Mouse (Mus musculus): ENCODE measurements around the gene Actg1.

The Actg1 gene

DNA sequence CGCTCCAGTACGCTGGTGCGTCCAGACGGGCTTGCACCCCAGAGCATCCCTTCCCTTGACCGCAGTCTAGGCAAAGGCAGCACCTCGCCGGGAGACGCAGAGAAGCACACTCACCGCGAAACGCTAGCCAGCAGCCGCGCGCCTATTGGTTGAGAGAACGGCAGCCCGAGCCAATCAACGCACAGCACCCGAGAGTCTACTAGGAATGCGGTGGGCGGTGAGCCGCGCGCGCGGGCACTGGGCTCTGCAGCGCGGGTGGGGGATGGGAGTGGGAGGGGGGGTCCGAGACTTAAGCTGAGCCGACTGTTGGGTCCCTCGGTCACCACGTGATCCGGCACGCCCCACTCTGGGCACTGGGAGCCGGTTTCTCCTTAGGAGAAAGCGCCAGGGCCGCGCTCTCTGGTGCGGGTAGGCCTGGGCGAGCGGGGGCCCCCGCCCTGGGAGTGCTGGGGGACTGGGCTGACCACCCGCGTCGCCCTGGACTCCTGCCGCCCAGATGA lies 37.5 kb downstream of the Actg1 start:
- peak; percentile 83 for DNase-seq (ENCODE audit: low read depth)

DNA sequence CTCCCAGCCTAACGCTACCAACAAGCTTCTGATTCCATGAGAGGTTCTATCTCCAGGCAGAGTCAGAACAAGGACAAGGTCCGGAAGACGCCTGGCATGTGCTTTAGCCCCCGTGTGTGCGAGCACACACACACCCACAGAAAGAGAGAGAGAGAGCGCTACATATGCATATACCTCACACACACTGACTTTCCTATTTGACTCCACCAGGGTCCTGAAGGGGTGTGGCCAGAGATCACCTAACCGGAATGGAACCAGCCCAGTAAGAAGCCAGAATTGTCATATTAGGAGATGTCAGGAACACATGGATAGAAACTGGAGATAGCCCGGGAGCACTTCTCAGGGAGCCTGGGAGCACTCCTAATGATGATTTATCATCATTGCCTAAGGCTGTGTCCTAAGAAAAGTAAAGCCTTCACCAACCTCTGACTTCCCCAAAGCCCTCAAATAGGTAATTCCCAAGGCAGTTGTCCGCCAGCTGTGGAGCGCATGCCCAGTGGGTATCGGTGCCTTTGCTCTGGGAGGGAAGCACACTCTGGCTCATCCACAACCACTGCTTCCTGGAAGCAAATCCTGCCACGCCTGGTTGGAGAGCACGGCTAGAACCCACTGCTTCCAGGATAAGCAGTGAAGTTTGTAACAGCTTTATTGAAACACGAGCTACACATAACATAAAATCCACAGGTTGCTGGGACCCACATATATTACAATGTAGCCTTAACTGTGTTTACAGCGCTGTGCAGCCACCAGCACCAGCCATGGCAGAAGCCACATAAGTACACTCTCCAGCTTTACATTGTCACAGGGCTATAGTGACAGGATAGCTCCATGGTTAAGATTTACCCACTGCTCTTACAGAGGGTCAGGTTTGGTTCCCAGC lies 39.7 kb downstream of the Actg1 start:
- no peak for DNase-seq (ENCODE audit: low read depth)

DNA sequence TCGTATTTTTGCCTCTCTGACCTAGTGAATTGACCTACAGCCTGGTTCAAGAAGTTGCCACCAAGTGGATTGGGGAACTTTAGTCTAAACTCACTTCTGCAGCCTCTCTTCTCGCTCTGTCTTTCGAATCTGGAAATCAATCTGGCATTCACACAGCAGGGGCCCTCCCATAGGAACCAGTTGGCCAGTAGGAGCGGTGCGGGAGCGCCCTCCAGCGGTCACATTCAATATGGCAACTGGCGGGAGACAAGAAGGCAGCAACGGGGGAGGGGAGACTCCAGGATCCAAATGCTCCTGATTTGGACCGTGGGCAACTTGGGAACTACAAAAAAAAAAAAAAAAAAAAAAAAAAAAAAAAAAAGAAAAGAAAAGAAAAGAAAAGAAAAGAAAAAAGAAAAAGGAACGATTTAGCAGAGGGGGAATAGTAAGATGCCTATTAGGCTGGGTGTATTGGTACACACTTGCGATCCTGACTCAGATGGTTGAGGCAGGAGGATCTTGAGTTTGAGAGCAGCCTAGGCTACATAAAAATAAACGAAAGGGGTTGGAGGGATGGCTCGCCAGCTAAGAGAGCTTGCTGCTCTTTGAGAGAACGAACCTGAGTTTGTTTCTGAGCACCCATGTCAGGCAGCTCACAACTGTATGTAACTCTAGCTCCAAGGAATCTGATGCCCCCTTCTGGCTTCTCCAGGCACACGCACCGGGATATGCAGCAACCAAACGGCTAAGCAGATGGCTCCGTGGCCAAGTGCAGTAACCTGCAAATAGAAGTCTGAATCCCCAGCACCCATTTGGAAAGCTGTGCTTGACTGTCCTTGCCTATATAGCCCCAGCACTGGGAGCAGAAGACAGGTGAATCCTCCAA lies 40.5 kb downstream of the Actg1 start:
- peak; percentile 71 for DNase-seq (ENCODE audit: low read depth)

DNA sequence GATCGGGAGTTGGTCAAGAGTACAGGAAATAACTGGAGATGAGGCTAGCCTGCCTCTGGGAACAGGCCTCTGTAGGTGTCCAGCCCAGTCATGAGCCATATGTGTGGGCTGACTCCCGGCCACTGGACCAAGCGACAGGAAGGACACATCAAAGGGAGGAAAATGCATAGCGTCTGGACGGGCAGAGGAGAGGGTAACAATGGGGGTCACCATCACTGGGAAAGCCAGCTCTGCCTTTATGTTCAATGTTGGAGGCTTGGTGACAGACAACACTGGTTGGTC lies 41.3 kb downstream of the Actg1 start:
- no peak for DNase-seq (ENCODE audit: low read depth)

DNA sequence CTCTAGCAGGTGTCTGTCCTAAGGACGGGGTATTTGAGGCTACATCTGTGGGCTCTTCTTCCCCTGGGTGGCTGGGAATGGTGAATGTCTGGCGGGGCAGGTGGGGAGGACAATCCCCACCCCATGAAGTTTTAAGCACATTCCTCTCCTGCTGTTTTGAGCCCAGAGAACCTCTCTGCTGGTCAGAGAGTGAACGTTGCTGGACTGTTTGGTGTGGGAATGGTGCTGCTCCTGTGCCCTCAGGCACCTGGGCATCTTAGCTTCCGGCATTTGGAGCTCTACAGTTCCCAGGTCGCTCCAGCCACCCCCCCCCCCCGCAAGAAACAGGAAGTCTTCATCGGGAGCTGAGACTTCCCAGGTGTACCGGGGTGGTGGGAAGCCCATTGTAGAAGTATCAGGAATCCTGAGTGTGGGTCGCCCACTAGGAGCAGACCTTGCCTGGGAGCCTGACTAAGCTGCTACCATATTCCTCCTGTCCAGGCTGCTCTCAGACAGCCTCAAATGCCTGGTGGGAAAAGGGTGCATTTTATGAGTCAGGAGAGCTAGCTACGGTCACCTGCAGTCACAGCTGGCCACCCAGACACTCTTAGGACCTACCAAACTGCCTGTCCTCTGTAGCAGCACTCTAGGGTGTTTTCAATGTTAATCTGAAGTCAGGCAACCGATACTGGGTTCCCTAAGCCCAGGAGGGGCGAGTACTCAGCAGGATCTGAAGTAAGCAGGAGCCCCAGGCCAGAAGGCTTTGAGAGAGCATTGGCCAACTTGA lies 41.8 kb downstream of the Actg1 start:
- DNase-seq (ENCODE audit: low read depth): no peak

DNA sequence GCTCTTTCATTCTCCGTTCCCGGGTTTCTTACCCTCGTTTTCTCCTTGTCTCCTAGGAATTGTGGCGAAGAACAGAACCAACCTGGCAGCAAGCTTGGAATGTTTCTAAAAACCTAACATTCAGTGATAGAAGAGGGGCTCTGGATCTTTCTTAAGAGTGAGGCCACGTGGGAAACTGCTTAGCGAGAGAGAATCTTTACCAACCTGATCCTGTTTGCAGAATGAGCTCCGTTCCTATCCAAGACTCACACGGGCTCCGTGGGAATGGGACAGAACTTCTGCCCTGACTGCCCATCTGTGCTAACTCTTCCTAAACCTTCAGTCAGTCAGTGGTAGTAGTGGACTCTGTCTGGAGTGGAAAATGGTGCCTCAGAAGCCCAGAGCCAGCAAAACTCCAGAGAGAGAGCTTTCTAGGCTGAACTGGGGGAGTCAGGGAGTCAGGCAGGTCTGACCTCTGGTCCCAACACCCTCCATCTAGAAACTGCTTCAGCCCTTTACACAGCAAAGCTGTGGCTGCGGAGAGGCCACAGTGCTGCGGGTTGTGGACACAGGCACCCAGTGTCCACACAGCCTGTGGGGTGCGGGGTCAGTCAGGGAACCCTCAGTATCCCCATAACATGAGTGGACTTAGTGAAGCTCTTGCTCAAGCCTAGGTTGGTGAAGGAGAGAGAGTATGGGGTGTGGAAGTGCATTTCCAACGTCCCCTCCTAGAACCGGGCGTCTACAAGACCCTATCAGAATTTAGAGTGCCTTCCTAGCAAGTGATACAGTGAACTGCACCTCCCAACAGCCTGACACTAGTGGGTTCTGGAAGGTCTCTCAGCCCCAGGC lies 42.6 kb downstream of the Actg1 start:
- DNase-seq (ENCODE audit: low read depth): no peak

DNA sequence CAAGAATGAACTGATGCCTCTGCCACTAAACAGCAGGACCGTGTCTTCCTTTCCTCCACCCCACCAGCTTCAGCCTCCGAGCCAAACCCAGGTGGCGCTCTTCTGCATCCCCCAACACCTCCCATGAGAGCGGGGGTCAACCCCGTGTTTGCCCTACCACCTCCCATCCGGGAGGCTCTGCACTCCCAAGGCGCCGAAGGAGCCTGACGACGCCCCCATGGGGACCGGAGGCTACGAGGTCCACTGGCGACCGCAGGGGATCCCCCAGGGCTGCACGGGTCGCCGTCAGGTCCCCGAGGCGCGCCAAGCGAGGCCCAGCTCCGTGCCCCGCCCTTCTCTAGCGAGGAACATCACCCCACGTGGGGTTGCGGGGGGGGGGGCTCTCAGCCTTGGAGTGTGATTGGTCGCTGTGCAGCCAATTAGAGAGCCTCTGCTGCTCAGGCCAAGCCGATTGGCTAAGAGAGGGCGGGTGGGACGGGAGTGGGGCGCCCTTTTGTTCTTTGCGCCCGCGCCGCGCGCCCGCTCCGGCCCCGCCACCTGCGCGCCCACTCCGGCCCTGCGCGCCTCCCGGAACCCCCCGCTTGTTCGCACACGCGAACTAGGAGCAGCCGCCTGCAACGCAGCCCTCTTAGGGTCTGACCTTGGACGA lies 43.3 kb downstream of the Actg1 start:
- peak; percentile 97 for DNase-seq (ENCODE audit: low read depth)

DNA sequence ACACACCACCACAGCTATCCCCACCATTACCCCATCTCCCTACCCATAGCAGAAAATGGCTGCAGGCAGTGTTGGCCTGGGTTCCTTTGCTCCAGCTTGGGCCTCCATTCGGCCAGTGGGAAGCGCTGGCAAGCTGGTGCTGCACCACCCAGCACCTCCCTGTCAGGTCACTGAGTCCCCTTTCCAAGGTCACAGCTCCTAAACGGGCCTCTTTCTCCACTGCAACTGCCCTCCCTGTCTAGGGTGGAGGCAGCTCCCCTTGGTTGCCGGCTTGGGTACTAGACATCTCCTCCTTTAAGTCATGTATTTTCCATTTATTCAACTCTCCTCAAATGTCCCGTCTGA lies 44.0 kb downstream of the Actg1 start:
- DNase-seq (ENCODE audit: low read depth): no peak

DNA sequence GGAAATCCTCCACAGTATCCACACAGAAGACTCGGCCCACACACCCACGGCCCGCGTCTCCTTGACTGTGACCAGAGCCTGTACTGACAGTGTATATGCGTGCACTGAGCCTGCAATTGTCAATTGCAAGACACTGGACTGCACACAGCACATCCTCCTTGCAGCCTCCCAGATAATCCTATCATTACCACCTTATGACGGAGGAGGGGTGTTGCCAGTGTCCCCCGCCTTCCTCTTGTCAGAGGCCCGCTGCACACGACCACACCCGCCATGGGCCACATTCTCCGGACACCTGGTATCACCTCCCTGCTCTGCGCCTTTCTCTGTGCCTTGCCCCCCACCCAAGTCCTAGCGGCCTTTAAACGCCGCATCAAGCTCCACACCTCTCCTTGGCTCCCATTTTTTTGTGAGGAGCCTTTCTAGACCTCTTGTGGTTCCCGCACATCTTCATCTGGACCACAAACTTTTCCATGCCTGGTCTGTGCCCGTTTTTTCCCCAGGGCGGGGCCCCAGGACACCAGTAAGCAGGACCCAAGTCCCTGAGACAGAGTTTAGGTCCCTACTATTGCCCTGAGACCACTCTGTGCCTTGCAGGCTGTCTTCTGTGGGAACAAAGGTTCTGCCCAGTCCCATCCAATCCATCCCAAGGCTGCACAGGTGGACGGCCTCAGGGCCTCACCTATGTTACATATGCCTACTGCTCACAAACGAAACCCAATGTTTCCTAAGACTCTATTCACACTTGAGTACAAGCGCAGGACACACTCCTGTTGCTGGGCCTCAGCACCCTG lies 44.6 kb downstream of the Actg1 start:
- DNase-seq (ENCODE audit: low read depth): no peak

DNA sequence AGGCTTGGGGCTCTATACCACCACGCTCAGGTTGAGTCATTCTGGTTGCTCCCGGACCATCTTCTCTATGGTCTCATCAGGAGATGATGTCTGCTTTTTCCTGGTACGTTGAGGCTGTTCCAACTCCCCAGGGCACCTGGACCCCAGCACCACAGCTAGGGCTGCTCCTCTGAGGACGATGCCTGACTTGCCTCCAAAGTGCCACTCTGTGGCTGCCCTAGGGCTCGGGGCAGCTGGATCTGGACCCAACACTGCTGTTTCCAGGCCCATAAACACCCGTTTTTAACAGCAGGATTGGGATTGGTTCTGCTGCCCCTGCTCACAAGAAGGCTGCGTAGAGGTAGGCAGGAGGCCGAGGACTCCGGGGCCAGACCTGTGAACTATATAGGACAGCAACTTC lies 45.2 kb downstream of the Actg1 start:
- no peak for DNase-seq (ENCODE audit: low read depth)

DNA sequence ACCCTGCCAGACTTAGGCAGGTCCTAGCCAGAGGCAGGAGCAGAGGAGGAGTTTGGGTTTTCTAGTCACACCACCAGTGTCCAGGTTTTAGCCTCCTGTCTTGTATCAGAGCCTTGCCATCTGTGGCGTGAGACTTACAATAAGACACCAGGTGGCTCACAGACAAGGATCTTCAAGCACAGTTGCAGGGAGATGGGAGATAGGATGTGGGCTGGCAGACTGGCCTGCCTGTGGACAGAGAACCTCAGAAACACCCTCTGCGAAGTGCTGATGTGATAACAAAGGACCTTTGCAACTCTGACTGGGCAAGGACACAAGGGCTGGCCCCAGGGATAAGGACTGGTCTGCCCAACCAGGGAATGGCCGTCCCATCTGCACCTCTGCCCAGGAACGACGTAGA lies 48.9 kb downstream of the Actg1 start:
- no peak for DNase-seq (ENCODE audit: low read depth)

DNA sequence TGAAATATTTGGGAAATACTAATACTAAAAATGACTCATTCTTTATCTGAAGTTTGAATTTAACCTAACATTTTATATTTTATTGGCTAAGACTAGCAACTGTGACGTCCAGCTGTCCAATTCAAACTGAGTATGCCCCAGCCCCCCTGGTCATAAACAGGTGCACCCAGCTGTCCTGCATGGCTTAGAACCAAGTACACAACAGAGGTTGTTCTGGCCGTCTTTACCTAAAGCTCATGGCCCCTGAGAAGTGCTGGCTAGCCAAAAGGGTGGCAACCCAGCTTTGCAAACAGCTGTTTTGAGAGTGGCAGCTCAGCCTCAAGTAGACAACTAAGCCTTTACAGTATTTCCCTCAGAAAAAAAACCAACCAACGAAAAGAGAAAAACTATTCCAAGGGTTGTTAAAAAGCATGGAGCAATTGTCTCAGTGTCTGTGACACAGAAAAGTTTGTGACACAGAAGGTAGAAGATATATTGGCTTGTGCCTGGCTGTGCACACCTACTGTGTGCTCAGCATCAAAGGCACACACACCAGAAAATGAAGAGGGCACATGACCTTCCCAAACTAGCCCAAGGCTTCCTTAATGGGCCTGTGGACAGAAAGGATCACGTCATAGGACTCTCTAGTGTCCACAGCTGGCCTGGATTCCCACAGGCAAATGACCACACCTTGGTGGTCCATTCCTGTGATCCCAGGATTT lies 49.8 kb downstream of the Actg1 start:
- no peak for DNase-seq (ENCODE audit: low read depth)

DNA sequence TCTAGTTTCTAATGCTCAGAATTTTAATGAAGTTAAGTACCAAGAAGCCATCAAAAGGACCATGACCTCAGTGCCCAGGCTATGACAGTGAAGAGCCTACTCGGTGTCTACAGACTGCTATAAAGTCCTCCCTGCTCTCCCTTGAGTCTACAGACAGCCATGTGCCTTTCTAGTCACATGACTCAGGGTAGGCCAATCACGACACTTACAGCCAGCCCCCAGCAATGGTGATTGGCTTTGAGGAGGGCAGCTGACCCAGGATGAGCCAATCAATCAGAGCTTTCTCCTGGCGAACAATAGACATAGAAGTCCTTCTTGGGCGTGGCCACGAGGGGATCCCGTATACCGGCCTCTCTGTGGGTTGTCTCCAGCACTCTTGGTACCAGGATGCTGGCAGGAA lies 50.6 kb downstream of the Actg1 start:
- DNase-seq (ENCODE audit: low read depth): no peak

DNA sequence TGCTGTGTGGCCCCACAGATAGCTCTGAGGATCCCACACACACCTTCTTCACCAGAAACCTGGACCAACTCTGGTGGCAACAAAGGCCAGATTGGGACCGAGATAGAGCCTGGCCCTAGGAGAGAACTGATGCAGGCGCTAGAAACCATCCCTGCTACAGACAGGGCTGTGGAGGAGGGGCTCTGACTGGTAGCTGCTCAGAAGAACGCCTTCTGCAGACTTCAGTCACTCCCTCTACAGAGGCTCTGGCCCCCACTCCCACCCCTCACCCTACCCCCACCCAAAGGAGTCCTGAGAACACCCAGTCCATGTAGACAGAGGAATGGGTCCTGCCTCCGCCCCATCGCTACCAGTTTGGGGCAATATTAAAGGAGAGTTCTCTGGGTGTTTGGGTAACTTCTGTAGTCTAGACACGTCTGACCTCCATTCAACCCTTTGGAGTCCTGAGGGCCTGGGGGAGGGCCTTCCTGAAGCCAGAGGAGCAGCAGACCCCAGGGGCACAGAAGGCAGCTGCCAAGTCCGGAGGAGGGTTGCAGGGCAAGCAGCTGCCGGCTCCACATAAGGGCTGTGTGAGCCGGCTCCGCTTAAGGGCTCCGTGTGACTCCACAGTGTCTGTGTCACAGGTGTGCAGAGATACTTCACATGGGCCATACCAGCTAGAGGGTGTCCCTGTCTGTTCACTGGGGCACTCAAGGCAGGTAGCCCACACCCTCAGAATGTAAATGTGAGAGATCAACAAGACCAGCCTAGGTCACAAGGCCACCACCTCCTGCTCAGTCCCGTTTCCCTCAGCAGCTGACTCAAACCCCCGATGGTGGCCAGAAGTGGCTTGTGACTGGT lies 51.8 kb downstream of the Actg1 start:
- no peak for DNase-seq (ENCODE audit: low read depth)

Data from c-Kit-positive CD71-positive TER-119-negative erythroid progenitor cells, embryonic 14.5 days (primary cell).